Mouse (Mus musculus) ES-Bruce4 (cell line): ENCODE data around the gene Slc19a1.

Experiments used
- CTCF ChIP-seq: IDR thresholded peaks from one replicate; pipeline ENCODE4 v1.8.1; 2011; ENCODE audit warnings: low read depth, low read length
- POLR2A ChIP-seq: IDR thresholded peaks from one replicate; pipeline ENCODE4 v1.8.1; 2011; ENCODE audit warnings: low read length; ENCODE audit not compliant: insufficient read depth

DNA sequence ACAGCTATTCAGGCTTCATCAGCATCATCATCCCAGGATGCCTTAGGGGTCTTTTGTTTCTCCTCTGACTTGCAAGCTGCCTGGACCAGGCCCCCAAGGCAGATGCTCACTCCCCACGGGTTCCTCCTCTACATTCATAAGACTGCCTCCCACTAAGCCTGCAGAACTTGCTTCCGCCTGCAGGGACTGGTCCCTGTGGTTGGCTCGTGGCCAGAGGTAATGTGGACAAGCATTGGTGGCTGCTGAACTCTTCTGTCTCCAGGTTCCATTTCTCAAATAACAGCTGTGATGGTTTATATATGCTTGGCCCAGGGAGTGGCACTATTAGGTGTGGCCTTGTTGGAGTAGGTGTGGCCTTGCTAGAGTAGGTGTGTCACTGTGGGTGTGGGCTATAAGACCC, 29.4 kb downstream of the Slc19a1 start:
- TF ChIP-seq CTCF (no peak), POLR2A (no peak)
